Mouse (Mus musculus) spleen, adult 2 months (tissue): ENCODE data around the gene Ube2cbp. TPM values are rescaled to one million over a fixed set of nuclear protein-coding genes. Genes with fewer than 3 reads are reported as not detected.

ENCODE experiments used
- DNase-seq, 2 experiments: peaks; one replicate each; pipeline versions ENCODE4 v3.0.0 to v3.0.0-alpha.2; 2012 to 2021; ENCODE audit warnings: low spot score in 2 of 2, low read depth in 1 of 2
- H3K27ac ChIP-seq: fragments of 200-500 bp; 2 replicates; pipeline ENCODE4 v1.5.1; 2012; ENCODE audit warnings: low read length, inconsistent platforms; ENCODE audit not compliant: insufficient read depth
- H3K27me3 ChIP-seq: fragments of 200-500 bp; 2 replicates; pipeline ENCODE4 v1.6.1; 2012; ENCODE audit warnings: mild to moderate bottlenecking, moderate library complexity, low read length, inconsistent platforms; ENCODE audit not compliant: control insufficient read depth, insufficient read depth
- H3K36me3 ChIP-seq: fragments of 200-500 bp; 2 replicates; pipeline ENCODE4 v1.6.1; 2012; ENCODE audit warnings: mild to moderate bottlenecking, low read length, inconsistent platforms; ENCODE audit not compliant: control insufficient read depth, insufficient read depth
- H3K4me1 ChIP-seq: fragments of 200-500 bp; 2 replicates; pipeline ENCODE4 v1.6.1; 2011; ENCODE audit warnings: inconsistent platforms; ENCODE audit not compliant: control insufficient read depth, insufficient read depth, insufficient read length
- H3K4me3 ChIP-seq: fragments of 200-500 bp; 2 replicates; pipeline ENCODE4 v1.5.1; 2011; ENCODE audit warnings: mild to moderate bottlenecking, inconsistent platforms; ENCODE audit not compliant: insufficient read depth, insufficient read length; ENCODE audit errors: extremely low read depth
- CTCF ChIP-seq: fragments of 200-500 bp; IDR thresholded peaks from 2 replicates; pipeline ENCODE4 v1.5.1; 2011; ENCODE audit warnings: mild to moderate bottlenecking, inconsistent platforms; ENCODE audit not compliant: insufficient read depth, insufficient read length, insufficient replicate concordance; ENCODE audit errors: extremely low read depth
- POLR2A ChIP-seq: fragments of 200-500 bp; IDR thresholded peaks from 2 replicates; pipeline ENCODE4 v1.6.1; 2011; ENCODE audit warnings: low read depth, low read length, inconsistent platforms
- WGBS: fragments of 180-500 bp; shearing (Covaris S2); methylation state at CpG from one replicate; pipeline ENCODE4 v1.1.7; 2018; 5-methylcytosine and 5-hydroxymethylcytosine counted together
- polyA plus RNA-seq: library from polyadenylated mRNA; depleted of rRNA; stranded (reverse); fragments of >200 nt; gene quantifications from 2 replicates; pipeline ENCODE4 v1.2.3, GENCODE M21; 2012

Gene Ube2cbp
- polyA plus RNA-seq, 1 experiment = 1.0 TPM

GRCm38 (mm10) chr9:86435510-86435909, 29.2 kb downstream of the Ube2cbp start:
- Histone ChIP-seq H3K4me1 (no peaks in the 10 kb centered on the region), H3K4me3 (no peak overlapping the region), H3K27me3 (no peaks in the 10 kb centered on the region), H3K36me3 (no peaks in the 10 kb centered on the region), H3K27ac (no peak overlapping the region)
- 95% methylated on average over 3 of the region's 3 CpGs for WGBS
- DNase-seq = no peak
- TF ChIP-seq CTCF = no peak
- TF ChIP-seq POLR2A = no peak

- 89% methylated on average over 4 of the region's 4 CpGs for WGBS
- no peak for DNase-seq
- H3K27ac ChIP-seq = no peak overlapping the region
- no peak for TF ChIP-seq POLR2A
- no peak for TF ChIP-seq CTCF
- no peak overlapping the region for H3K4me3 ChIP-seq
- no peaks in the 10 kb centered on the region for H3K27me3 ChIP-seq
- H3K4me1 ChIP-seq = no peaks in the 10 kb centered on the region
- H3K36me3 ChIP-seq = no peaks in the 10 kb centered on the region
Measured at GRCm38 (mm10) chr9:86423331-86423730, 41.4 kb downstream of the Ube2cbp start.

GRCm38 (mm10) chr9:86419366-86419765, 45.4 kb downstream of the Ube2cbp start:
- Histone ChIP-seq H3K27me3 (no peaks in the 10 kb centered on the region), H3K4me3 (no peak overlapping the region), H3K27ac (no peak overlapping the region), H3K36me3 (no peaks in the 10 kb centered on the region), H3K4me1 (no peaks in the 10 kb centered on the region)
- 80% methylated on average over 6 of the region's 6 CpGs for WGBS
- DNase-seq = no peak
- TF ChIP-seq POLR2A (no peak), CTCF (no peak)

- Histone ChIP-seq H3K4me1 (no peaks in the 10 kb centered on the region), H3K4me3 (no peak overlapping the region), H3K27ac (no peak overlapping the region), H3K27me3 (no peaks in the 10 kb centered on the region), H3K36me3 (no peaks in the 10 kb centered on the region)
- WGBS = 79% methylated on average over 1 of the region's 1 CpGs
- DNase-seq = no peak
- TF ChIP-seq POLR2A (no peak), CTCF (no peak)
Measured at GRCm38 (mm10) chr9:86417971-86418370, 46.8 kb downstream of the Ube2cbp start.

GRCm38 (mm10) chr9:86395785-86396184, 69.0 kb downstream of the Ube2cbp start:
- H3K27me3 ChIP-seq = no peaks in the 10 kb centered on the region
- DNase-seq = no peak
- H3K4me1 ChIP-seq = no peaks in the 10 kb centered on the region

GRCm38 (mm10) chr9:86395012-86395411, 69.7 kb downstream of the Ube2cbp start:
- Histone ChIP-seq H3K27me3 (no peaks in the 10 kb centered on the region), H3K36me3 (no peaks in the 10 kb centered on the region), H3K4me1 (no peaks in the 10 kb centered on the region), H3K27ac (no peak overlapping the region), H3K4me3 (no peak overlapping the region)
- 96% methylated on average over 1 of the region's 1 CpGs for WGBS
- TF ChIP-seq CTCF (no peak), POLR2A (no peak)
- DNase-seq = no peak

More at GRCm38 (mm10) chr9:86395785-86396184, 69.0 kb downstream of the Ube2cbp start:
- WGBS = 94% methylated on average over 6 of the region's 6 CpGs
- no peak overlapping the region for H3K27ac ChIP-seq
- H3K4me3 ChIP-seq = no peak overlapping the region
- H3K36me3 ChIP-seq = no peaks in the 10 kb centered on the region
- TF ChIP-seq CTCF (no peak), POLR2A (no peak)

GRCm38 (mm10) chr9:86393586-86394272, 71.0 kb downstream of the Ube2cbp start:
- H3K27me3 ChIP-seq = no peaks in the 10 kb centered on the region
- WGBS = 29% methylated on average over 8 of the region's 8 CpGs
- H3K4me1 ChIP-seq = no peaks in the 10 kb centered on the region
- TF ChIP-seq POLR2A (no peak), CTCF (no peak)
- H3K27ac ChIP-seq = no peak overlapping the region
- no peaks in the 10 kb centered on the region for H3K36me3 ChIP-seq
- DNase-seq = no peak
- no peak overlapping the region for H3K4me3 ChIP-seq
